Mouse (Mus musculus) kidney, adult 9 months (tissue): ENCODE measurements around the gene Bglap2.

Experiments
- DNase-seq: peaks from one replicate; pipeline ENCODE4 v3.0.0; 2022

Gene Bglap2

DNA sequence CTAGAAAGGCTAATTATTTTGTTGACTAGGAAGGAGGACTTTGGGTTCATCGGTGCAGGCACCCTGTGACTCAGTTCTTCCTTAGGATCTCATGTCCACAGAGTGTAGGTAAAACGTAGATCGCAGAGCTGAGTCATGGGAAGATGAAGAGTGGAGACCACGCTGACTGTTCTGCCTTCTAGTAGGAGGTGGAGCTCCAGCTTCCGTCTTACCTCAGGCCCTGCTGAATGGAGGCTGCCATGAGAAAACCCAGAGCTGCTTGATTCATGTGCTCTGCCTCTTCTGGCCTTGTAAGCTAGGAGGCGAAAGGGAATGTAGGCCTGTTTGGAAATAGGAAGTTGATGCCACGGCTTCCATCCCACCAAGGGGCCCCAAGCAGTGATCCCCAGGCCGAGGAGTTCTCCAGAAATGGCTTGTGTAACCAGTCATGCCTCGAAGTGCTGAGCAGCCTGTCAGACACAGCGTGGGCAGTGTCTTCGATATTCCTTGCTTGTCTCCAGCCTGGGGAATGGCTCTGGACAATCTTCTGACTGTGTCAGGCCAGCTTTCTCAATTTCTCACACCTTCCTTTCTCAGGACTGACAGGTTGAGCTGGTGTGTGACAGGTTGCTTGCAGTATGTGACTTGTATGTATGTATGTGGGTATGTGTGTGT lies 41.0 kb downstream of the Bglap2 start:
- DNase-seq = peak; percentile 21

GRCm38 (mm10) chr3:88336058-88337013 lies 42.2 kb downstream of the Bglap2 start, which contains the start of the genes Tmem79 and Smg5:
TSS of gene Tmem79 (minus strand) at chr3:88336148.
TSS of gene Smg5 (plus strand) at chr3:88336260.
- DNase-seq = peak; percentile 97

DNA sequence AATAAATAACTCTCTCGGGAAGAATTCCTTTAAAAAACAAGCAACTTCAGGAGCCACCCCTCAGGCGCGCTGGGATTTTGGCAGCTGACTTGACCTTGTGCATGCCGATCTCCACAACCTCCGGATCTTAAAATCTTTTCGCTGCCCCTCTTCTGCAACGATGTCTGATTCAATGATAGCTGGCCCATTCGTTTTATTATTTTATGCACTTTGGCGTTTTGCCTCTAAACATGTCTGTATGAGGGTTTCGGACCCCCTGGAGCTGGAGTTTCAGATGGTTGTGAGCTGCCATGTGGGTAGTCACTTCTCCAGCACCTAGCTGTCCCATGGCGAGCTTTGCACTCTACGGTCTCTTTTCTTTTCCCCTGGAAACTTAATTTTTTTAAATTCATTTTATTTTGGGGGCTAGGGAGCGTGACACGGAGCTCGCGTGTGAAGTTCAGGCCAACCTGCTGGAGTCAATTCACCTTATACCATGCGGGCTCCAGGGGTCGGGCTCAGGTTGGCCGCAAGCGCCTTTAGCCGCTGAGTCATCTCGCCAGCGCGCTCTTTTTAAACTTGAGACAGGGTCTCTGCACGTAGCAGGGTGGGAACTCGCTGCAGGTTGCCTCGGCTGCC lies 43.0 kb downstream of the Bglap2 start:
- DNase-seq = peak; percentile 48

DNA sequence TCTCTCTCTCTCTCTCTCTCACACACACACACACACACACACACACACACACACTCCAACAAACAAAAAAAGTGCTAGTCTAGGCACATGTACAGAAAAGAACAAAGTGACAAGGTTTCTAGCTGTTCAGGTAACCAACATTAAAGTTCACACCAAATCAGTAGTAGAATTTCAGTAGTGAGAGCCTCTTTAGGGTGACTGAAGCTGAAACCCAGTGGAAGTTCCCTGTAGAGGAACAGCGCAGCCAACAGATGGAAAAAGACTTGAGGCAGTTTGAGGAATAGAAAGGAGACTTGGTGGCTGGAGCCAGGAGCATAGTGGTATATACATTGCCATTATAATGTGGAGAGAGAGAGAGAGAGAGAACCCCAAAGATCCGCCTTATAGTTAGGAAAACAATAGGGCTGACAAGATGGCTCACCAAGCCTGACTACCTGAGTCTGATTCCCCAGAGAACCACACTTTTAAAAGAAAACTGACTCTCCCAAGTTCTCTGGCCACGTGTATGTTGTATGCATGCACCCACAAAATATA lies 43.5 kb downstream of the Bglap2 start:
- no peak for DNase-seq

DNA sequence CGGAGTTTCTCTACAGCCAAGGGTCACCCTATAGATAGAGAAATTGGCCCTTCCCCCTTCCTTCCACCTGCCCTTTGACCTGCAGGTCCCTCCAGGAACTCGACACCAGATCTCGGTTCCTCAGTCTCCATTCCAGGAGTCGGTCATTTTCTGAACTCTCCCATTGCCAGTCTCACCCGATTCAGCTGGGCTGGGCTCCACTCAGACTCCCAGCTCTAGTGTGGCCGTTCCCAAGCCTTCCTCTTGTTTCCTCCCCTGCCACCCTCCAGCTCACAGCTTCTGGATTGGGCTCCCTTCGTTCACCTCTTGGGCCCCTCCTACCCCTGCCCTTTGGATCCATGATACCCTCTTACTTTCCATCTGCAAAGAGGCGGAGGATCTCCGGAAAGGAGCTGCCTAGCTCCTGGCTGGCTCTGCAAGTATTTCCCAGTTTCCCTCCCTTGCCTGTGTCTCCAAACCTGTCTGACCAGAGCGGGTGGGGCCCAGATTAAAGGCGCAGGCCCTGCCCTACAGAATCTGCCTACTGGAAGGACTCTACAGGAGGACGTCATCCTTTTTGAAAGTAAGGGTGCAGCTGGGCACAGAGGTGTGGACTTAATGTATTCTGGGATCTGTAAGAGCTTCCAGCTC lies 44.4 kb downstream of the Bglap2 start:
- peak; percentile 59 for DNase-seq

DNA sequence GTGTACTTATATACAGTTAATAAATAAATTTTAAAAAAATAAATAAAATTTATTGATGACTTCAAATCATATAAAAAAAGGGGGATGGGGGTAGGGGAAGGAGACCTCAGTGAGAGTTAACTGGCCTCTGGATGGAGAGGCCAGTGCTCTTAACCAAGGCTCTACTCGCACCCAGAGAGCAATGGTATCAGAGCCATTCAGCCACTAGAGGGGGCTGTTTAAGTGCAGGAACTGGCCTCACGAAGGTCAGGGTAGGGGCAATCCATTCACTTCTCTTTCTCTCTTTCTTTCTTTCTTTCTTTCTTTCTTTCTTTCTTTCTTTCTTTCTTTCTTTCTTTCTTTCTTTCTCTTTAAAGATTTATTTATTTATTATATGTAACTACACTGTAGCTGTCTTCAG lies 47.2 kb downstream of the Bglap2 start:
- DNase-seq = peak; percentile 66

DNA sequence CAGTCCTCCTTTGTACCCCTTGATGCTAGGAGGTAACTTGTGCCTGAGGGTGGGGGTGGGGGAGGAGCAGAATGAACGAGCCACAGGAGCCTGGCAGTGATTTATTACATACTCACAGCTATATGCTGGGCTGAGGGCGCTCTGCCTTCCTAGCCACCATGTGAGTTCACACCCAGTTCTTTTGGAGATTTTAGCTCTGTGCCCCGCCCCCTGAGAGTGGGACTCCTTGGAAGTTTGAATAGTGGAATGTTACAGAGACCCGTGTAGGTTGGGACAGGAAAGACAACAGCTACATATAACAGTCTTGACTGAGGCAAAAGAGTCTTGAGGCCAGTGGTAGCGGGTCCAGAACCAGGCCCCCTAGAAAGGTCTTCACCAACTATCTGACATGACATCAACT lies 49.5 kb downstream of the Bglap2 start:
- no peak for DNase-seq
